Mouse (Mus musculus): Measurements from ENCODE around the gene Zfp839. TPM values are rescaled to one million over a fixed set of nuclear protein-coding genes. Genes with fewer than 3 reads are reported as not detected.

The Zfp839 gene
- polyA plus RNA-seq, 1 experiment: 4.2 TPM

GRCm38 (mm10) chr12:110889036-110890020 is 39.3 kb downstream of the Zfp839 start, which contains the start of the genes Cinp and Tecpr2:
Gene Cinp, minus strand, starts transcription at chr12:110889145.
Gene Tecpr2, plus strand, starts transcription at chr12:110889264.
- no peaks in the 10 kb centered on the region for H3K36me3 ChIP-seq (ENCODE audit: control insufficient read depth, insufficient read depth, low read length)
- H3K4me3 ChIP-seq (ENCODE audit: control insufficient read depth, insufficient read depth, low read length): peak within 1 kb of the TSS; percentile 88
- no peaks in the 10 kb centered on the region for H3K27me3 ChIP-seq (ENCODE audit: control insufficient read depth, insufficient read depth, low read length)
- peaks cover 9% of the 10 kb centered on the region for H3K4me1 ChIP-seq (replicated peaks; ENCODE audit: control insufficient read depth, insufficient read depth, low read length)
- under 1% methylated on average over 73 of the region's 74 CpGs for WGBS
- TF ChIP-seq CTCF (IDR thresholded peaks at IDR 0.05; ENCODE audit: borderline replicate concordance, control insufficient read depth, extremely low read depth, insufficient read depth, low read length, poor library complexity) (peak; percentile 41; the same call in 1 of the 2 replicates), POLR2A (IDR thresholded peaks at IDR 0.05; ENCODE audit: control insufficient read depth, extremely low read depth, insufficient read depth, low read length, poor library complexity) (0 out of 2 replicates have a peak, but pooled peaks have one; percentile 40)
- peak; percentile 98 for DNase-seq
- no peak within 1 kb of the TSS for H3K27ac ChIP-seq (ENCODE audit: control insufficient read depth, insufficient read depth, low read length)

- 93% methylated on average over 1 of the region's 1 CpGs for WGBS
- TF ChIP-seq POLR2A (IDR thresholded peaks at IDR 0.05; ENCODE audit: control insufficient read depth, extremely low read depth, insufficient read depth, low read length, poor library complexity) (no peak), CTCF (IDR thresholded peaks at IDR 0.05; ENCODE audit: borderline replicate concordance, control insufficient read depth, extremely low read depth, insufficient read depth, low read length, poor library complexity) (no peak)
- Histone ChIP-seq H3K4me1 (replicated peaks; ENCODE audit: control insufficient read depth, insufficient read depth, low read length) (peaks cover 9% of the 10 kb centered on the region), H3K36me3 (ENCODE audit: control insufficient read depth, insufficient read depth, low read length) (no peaks in the 10 kb centered on the region), H3K27me3 (ENCODE audit: control insufficient read depth, insufficient read depth, low read length) (no peaks in the 10 kb centered on the region), H3K27ac (ENCODE audit: control insufficient read depth, insufficient read depth, low read length) (no peak overlapping the region), H3K4me3 (ENCODE audit: control insufficient read depth, insufficient read depth, low read length) (no peak overlapping the region)
- DNase-seq: no peak
Measured at GRCm38 (mm10) chr12:110891887-110892286, 41.8 kb downstream of the Zfp839 start.

GRCm38 (mm10) chr12:110902106-110902505 is 52.1 kb downstream of the Zfp839 start:
- WGBS: 72% methylated on average over 4 of the region's 4 CpGs
- Histone ChIP-seq H3K4me3 (ENCODE audit: control insufficient read depth, insufficient read depth, low read length) (no peak overlapping the region), H3K27ac (ENCODE audit: control insufficient read depth, insufficient read depth, low read length) (no peak overlapping the region), H3K36me3 (ENCODE audit: control insufficient read depth, insufficient read depth, low read length) (no peaks in the 10 kb centered on the region), H3K4me1 (replicated peaks; ENCODE audit: control insufficient read depth, insufficient read depth, low read length) (no peaks in the 10 kb centered on the region), H3K27me3 (ENCODE audit: control insufficient read depth, insufficient read depth, low read length) (no peaks in the 10 kb centered on the region)
- TF ChIP-seq CTCF (IDR thresholded peaks at IDR 0.05; ENCODE audit: borderline replicate concordance, control insufficient read depth, extremely low read depth, insufficient read depth, low read length, poor library complexity): no peak
- no peak for TF ChIP-seq POLR2A (IDR thresholded peaks at IDR 0.05; ENCODE audit: control insufficient read depth, extremely low read depth, insufficient read depth, low read length, poor library complexity)
- no peak for DNase-seq

- H3K4me1 ChIP-seq (replicated peaks; ENCODE audit: control insufficient read depth, insufficient read depth, low read length): no peaks in the 10 kb centered on the region
Measured at GRCm38 (mm10) chr12:110903536-110903935, 53.5 kb downstream of the Zfp839 start.

GRCm38 (mm10) chr12:110907845-110908244 is 57.8 kb downstream of the Zfp839 start:
- H3K27ac ChIP-seq (ENCODE audit: control insufficient read depth, insufficient read depth, low read length): no peak overlapping the region
- TF ChIP-seq CTCF (IDR thresholded peaks at IDR 0.05; ENCODE audit: borderline replicate concordance, control insufficient read depth, extremely low read depth, insufficient read depth, low read length, poor library complexity) (no peak), POLR2A (IDR thresholded peaks at IDR 0.05; ENCODE audit: control insufficient read depth, extremely low read depth, insufficient read depth, low read length, poor library complexity) (no peak)
- no peak for DNase-seq
- no peaks in the 10 kb centered on the region for H3K27me3 ChIP-seq (ENCODE audit: control insufficient read depth, insufficient read depth, low read length)
- H3K36me3 ChIP-seq (ENCODE audit: control insufficient read depth, insufficient read depth, low read length): no peaks in the 10 kb centered on the region
- no peak overlapping the region for H3K4me3 ChIP-seq (ENCODE audit: control insufficient read depth, insufficient read depth, low read length)
- H3K4me1 ChIP-seq (replicated peaks; ENCODE audit: control insufficient read depth, insufficient read depth, low read length): no peaks in the 10 kb centered on the region
- WGBS: 20% methylated on average over 3 of the region's 3 CpGs

More at GRCm38 (mm10) chr12:110903536-110903935, 53.5 kb downstream of the Zfp839 start:
- Histone ChIP-seq H3K4me3 (ENCODE audit: control insufficient read depth, insufficient read depth, low read length) (no peak overlapping the region), H3K27me3 (ENCODE audit: control insufficient read depth, insufficient read depth, low read length) (no peaks in the 10 kb centered on the region), H3K27ac (ENCODE audit: control insufficient read depth, insufficient read depth, low read length) (no peak overlapping the region), H3K36me3 (ENCODE audit: control insufficient read depth, insufficient read depth, low read length) (no peaks in the 10 kb centered on the region)
- WGBS: 96% methylated on average over 2 of the region's 2 CpGs
- no peak for TF ChIP-seq POLR2A (IDR thresholded peaks at IDR 0.05; ENCODE audit: control insufficient read depth, extremely low read depth, insufficient read depth, low read length, poor library complexity)
- peak; percentile 48 for DNase-seq

GRCm38 (mm10) chr12:110909962-110910361 is 59.9 kb downstream of the Zfp839 start:
- TF ChIP-seq CTCF (IDR thresholded peaks at IDR 0.05; ENCODE audit: borderline replicate concordance, control insufficient read depth, extremely low read depth, insufficient read depth, low read length, poor library complexity): no peak
- no peak for TF ChIP-seq POLR2A (IDR thresholded peaks at IDR 0.05; ENCODE audit: control insufficient read depth, extremely low read depth, insufficient read depth, low read length, poor library complexity)
- H3K4me1 ChIP-seq (replicated peaks; ENCODE audit: control insufficient read depth, insufficient read depth, low read length): no peaks in the 10 kb centered on the region
- 97% methylated on average over 2 of the region's 2 CpGs for WGBS
- no peak overlapping the region for H3K4me3 ChIP-seq (ENCODE audit: control insufficient read depth, insufficient read depth, low read length)
- H3K36me3 ChIP-seq (ENCODE audit: control insufficient read depth, insufficient read depth, low read length): no peaks in the 10 kb centered on the region
- no peak for DNase-seq
- H3K27me3 ChIP-seq (ENCODE audit: control insufficient read depth, insufficient read depth, low read length): no peaks in the 10 kb centered on the region
- no peak overlapping the region for H3K27ac ChIP-seq (ENCODE audit: control insufficient read depth, insufficient read depth, low read length)

Measured in thymus, adult 2 months (tissue).